Mouse (Mus musculus) MEL (cell line): ENCODE results near the gene Ttc3. TPM values are rescaled to one million over a fixed set of nuclear protein-coding genes. Genes with fewer than 3 reads are reported as not detected.
"Not testable (repeated sequence)": the region's sequence is repeated elsewhere in the genome, so short reads cannot be mapped to it uniquely, and the experiment has no call there.

ENCODE experiments used
- DNase-seq: peaks from one replicate; pipeline ENCODE4 v3.0.0; 2011; ENCODE audit warnings: low read depth, low spot score
- H3K27ac ChIP-seq: 2 replicates; pipeline ENCODE4 v1.5.1; 2012; ENCODE audit warnings: low read depth, mild to moderate bottlenecking, control low read depth, low read length, moderate library complexity; ENCODE audit not compliant: control insufficient read depth
- H3K27me3 ChIP-seq, 2 experiments: fragments of 150-350 bp in 1 of 2; sonication (generic) in 1 of 2; 2 replicates each; pipeline ENCODE4 v1.6.1; 2012; ENCODE audit warnings: low read length in 2 of 2, mild to moderate bottlenecking in 2 of 2, improper control_type of control experiment in 1 of 2, moderate library complexity in 1 of 2; ENCODE audit not compliant: insufficient read depth in 2 of 2, control insufficient read depth in 1 of 2
- H3K36me3 ChIP-seq, 2 experiments: 2 replicates each; pipeline ENCODE4 v1.6.1; 2012 to 2014; ENCODE audit warnings: low read length in 2 of 2, improper control_type of control experiment in 1 of 2, inconsistent platforms in 1 of 2, mild to moderate bottlenecking in 1 of 2; ENCODE audit not compliant: insufficient read depth in 2 of 2, control insufficient read depth in 1 of 2
- H3K4me1 ChIP-seq, 2 experiments: fragments of 150-350 bp in 1 of 2; sonication (generic) in 1 of 2; 2 replicates each; pipeline ENCODE4 v1.6.1; 2012; ENCODE audit warnings: low read length in 2 of 2, improper control_type of control experiment in 1 of 2, mild to moderate bottlenecking in 1 of 2; ENCODE audit not compliant: insufficient read depth in 2 of 2, control insufficient read depth in 1 of 2
- H3K4me3 ChIP-seq, 2 experiments: fragments of 150-350 bp in 1 of 2; sonication (generic) in 1 of 2; 2 replicates each; pipeline ENCODE4 v1.5.1; 2012; ENCODE audit warnings: low read depth in 2 of 2, low read length in 2 of 2, mild to moderate bottlenecking in 2 of 2, moderate library complexity in 2 of 2, control low read depth in 1 of 2, improper control_type of control experiment in 1 of 2; ENCODE audit not compliant: control insufficient read depth in 1 of 2, insufficient read depth in 1 of 2
- H3K79me2 ChIP-seq: 2 replicates; pipeline ENCODE4 v1.6.1; 2012; ENCODE audit warnings: mild to moderate bottlenecking, low read length, moderate library complexity; ENCODE audit not compliant: control insufficient read depth, poor library complexity, insufficient read depth
- H3K9ac ChIP-seq: 2 replicates; pipeline ENCODE4 v1.6.1; 2012; ENCODE audit warnings: low read depth, mild to moderate bottlenecking, control low read depth, low read length, moderate library complexity; ENCODE audit not compliant: control insufficient read depth, poor library complexity, severe bottlenecking
- H3K9me3 ChIP-seq: fragments of 150-350 bp; sonication (generic); replicated peaks from 2 replicates; pipeline ENCODE4 v1.6.1; 2012; ENCODE audit warnings: mild to moderate bottlenecking, low read length, improper control_type of control experiment, moderate library complexity; ENCODE audit not compliant: insufficient read depth
- CTCF ChIP-seq, 3 experiments: IDR thresholded peaks in 2 of 3; conservative IDR thresholded peaks in 1 of 3; 2 replicates each; pipeline ENCODE4 v1.5.1; 2011 to 2012; ENCODE audit warnings: low read length in 3 of 3, low read depth in 2 of 3, mild to moderate bottlenecking in 2 of 3, improper control_type of control experiment in 1 of 3, inconsistent platforms in 1 of 3, mixed read lengths in 1 of 3, moderate library complexity in 1 of 3; ENCODE audit not compliant: control insufficient read depth in 1 of 3, insufficient read depth in 1 of 3, poor library complexity in 1 of 3, severe bottlenecking in 1 of 3
- ETS1 ChIP-seq: IDR thresholded peaks from 2 replicates; pipeline ENCODE4 v1.6.1; 2012; ENCODE audit warnings: low read depth, mild to moderate bottlenecking, inconsistent platforms, low read length, improper control_type of control experiment, moderate library complexity
- HCFC1 ChIP-seq: IDR thresholded peaks from 2 replicates; pipeline ENCODE4 v1.6.1; 2012; ENCODE audit warnings: low read depth, mild to moderate bottlenecking, inconsistent platforms, low read length, improper control_type of control experiment, moderate library complexity
- MAFK ChIP-seq: IDR thresholded peaks from 2 replicates; pipeline ENCODE4 v1.6.1; 2011; ENCODE audit warnings: low read depth, mild to moderate bottlenecking, low read length, improper control_type of control experiment, borderline replicate concordance
- MAZ ChIP-seq: IDR thresholded peaks from 2 replicates; pipeline ENCODE4 v1.6.1; 2012; ENCODE audit warnings: low read depth, mild to moderate bottlenecking, inconsistent platforms, low read length, improper control_type of control experiment
- MXI1 ChIP-seq: IDR thresholded peaks from 2 replicates; pipeline ENCODE4 v1.6.1; 2011; ENCODE audit warnings: mild to moderate bottlenecking, low read depth, low read length, improper control_type of control experiment
- MYC ChIP-seq: IDR thresholded peaks from 2 replicates; pipeline ENCODE4 v1.6.1; 2011; ENCODE audit warnings: low read depth, mild to moderate bottlenecking, low read length, improper control_type of control experiment, moderate library complexity
- NRF1 ChIP-seq: IDR thresholded peaks from 2 replicates; pipeline ENCODE4 v1.6.1; 2014; ENCODE audit warnings: low read depth, mild to moderate bottlenecking, inconsistent platforms, low read length, improper control_type of control experiment, moderate library complexity; ENCODE audit not compliant: poor library complexity, insufficient read depth, severe bottlenecking
- POLR2AphosphoS5 ChIP-seq: IDR thresholded peaks from 2 replicates; pipeline ENCODE4 v1.6.1; 2012; ENCODE audit warnings: low read depth, borderline replicate concordance, mild to moderate bottlenecking, inconsistent platforms, low read length, moderate library complexity, mixed read lengths
- SIN3A ChIP-seq: IDR thresholded peaks from 2 replicates; pipeline ENCODE4 v1.6.1; 2012; ENCODE audit warnings: low read length, improper control_type of control experiment, inconsistent platforms
- SMC3 ChIP-seq: IDR thresholded peaks from 2 replicates; pipeline ENCODE4 v1.6.1; 2011; ENCODE audit warnings: low read depth, low read length, improper control_type of control experiment
- polyA plus RNA-seq, 2 experiments: library from polyadenylated mRNA; stranded (reverse) in 1 of 2; unstranded in 1 of 2; fragments of >175 nt in 1 of 2; fragments of >200 nt in 1 of 2; gene quantifications; 2 replicates each; pipeline versions ENCODE4 v1.2.1 to v1.2.4; 2012; ENCODE audit warnings: low replicate concordance in 2 of 2, low read depth in 1 of 2; ENCODE audit not compliant: insufficient read length in 2 of 2, insufficient read depth in 1 of 2, missing spikeins in 1 of 2
- total RNA-seq: library from RNA; depleted of rRNA; stranded (reverse); fragments of 300-350 nt; gene quantifications from 2 replicates; pipeline ENCODE4 v1.2.3, GENCODE M21; 2012

Ttc3 gene
- total and polyA plus RNA-seq, 3 experiments, result 46.4 to 352 (median 47.5) TPM

DNA sequence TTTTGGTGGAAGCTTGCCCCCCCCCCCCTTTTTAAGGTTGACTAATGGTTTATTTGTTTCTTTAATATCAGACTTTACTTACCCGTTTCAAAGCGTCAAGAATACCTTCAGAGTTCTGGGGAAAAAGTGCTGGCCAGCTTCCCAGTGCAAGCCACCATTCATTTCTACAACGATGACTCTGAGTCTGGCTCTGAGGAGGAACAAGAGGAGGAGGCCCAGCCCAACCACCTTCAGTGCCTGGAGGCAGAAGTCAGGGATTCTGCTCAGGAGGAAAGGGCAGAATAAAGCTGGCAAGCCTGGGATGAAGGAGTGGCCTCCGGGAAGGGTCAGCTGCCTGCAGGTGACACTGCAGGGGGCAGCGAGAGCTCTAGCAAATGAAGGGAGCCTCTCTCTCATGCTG is 34.8 kb upstream of the Ttc3 start:
- Histone ChIP-seq H3K4me3 (no peak overlapping the region), H3K4me1 (peaks cover 8 to 26% of the 10 kb centered on the region in 2 experiments), H3K27me3 (no peaks in the 10 kb centered on the region), H3K9me3 (no peaks in the 10 kb centered on the region), H3K36me3 (peaks cover 0 to 7% of the 10 kb centered on the region in 2 experiments; a peak in 2 of 4 replicates), H3K9ac (no peak overlapping the region), H3K79me2 (no peaks in the 10 kb centered on the region), H3K27ac (no peak overlapping the region)
- DNase-seq, result no peak
- TF ChIP-seq POLR2AphosphoS5, result no peak

DNA sequence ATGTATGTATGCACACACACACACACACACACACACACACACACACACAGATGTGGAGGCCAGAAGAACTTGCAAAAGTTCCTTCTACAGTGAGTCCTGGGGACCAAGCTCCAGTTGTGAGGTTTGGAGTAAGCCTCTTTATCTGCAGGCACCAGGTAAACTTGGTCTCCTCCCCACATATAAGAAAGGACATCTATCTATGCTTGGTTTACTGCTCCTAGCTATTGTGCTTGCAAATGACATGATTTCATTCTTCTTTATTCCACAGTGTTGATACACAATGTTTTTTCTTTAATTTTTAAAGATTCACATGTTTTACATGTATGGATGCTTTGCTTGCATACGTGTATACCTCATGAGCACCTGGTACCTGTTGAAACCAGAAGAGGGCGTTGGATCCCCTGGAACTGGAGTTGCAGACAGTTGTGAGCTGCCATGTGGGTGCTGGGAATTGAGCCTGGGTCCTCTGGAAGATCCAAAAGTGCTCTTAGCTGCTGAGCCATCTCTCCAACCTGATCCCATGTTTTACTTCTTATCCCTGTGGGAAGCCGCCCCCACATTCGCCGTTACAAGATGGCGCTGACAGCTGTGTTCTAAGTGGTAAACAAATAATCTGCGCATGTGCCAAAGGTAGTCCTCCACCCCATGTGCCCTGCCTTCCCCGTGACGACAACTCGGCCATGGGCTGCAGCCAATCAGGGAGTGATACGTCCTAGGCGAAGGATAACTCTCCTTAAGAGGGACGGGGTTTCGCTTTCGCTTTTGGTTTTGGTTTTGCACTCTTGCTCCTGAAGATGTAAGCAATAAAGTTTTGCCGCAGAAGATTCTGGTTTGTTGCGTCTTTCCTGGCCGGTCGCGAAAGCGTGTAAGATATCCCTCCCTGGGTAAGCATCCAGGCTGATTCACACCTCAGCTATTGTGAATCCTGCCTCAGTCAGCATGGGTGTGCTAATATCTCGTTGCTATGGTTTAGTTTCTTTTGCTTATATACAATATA is 31.0 kb upstream of the Ttc3 start:
- H3K9me3 ChIP-seq, H3K79me2 ChIP-seq, H3K36me3 ChIP-seq, H3K27me3 ChIP-seq: not testable (repeated sequence)
- Histone ChIP-seq H3K4me1 (peaks cover 0 to 18% of the 10 kb centered on the region in 2 experiments; a peak in 2 of 4 replicates), H3K4me3 (peak overlapping the region; percentile 70 to 76), H3K9ac (peak overlapping the region; percentile 57), H3K27ac (peak overlapping the region; percentile 55; the same call in 1 of the 2 replicates)
- TF ChIP-seq CTCF (IDR thresholded peaks at IDR 0.05 in 2 of 3, conservative IDR thresholded peaks at IDR 0.05 in 1 of 3; ENCODE audit: control insufficient read depth in 1 of 3, insufficient read depth in 1 of 3, low read depth in 2 of 3, low read length in 3 of 3, poor library complexity in 1 of 3, severe bottlenecking in 1 of 3) (peak in 2 of 3 experiments; percentile 22 to 33; a peak in 4 of 6 replicates), NRF1 (peak; percentile 31; the same call in 1 of the 2 replicates), SMC3 (peak; percentile 31), MYC (0 out of 2 replicates have a peak, but pooled peaks have one; percentile 24), ETS1 (peak; percentile 86), SIN3A (peak; percentile 77), MXI1 (peak; percentile 66), HCFC1 (peak; percentile 66)
- DNase-seq, result peak; percentile 84

DNA sequence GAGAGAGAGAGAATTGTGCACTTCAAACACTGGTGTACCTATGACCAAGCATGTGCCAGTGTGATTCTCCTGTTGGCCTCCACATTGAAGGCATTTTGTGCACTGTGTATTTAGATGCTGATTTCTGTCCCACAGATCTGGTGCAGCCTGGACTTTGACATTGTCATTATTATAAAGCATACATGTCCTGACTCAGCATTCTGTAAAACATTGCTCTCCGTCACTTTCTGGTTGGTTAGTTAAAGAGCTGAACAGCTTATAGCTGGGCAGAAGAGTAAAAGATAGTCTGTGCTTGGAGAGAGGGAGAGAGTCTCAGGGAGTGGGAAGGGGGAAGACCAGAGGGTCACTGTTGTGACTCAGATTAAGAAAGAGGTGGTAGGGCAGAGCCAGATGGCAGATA is 24.7 kb upstream of the Ttc3 start:
- Histone ChIP-seq H3K9ac (no peak overlapping the region), H3K27ac (no peak overlapping the region)
- DNase-seq, result no peak
- TF ChIP-seq MAZ (no peak), SMC3 (no peak), MAFK (peak; percentile 14; the same call in 1 of the 2 replicates)
- TF ChIP-seq, all 39 proteins: peak for 1
- H3K4me3 ChIP-seq, result no peak overlapping the region
- no peaks in the 10 kb centered on the region for H3K36me3 ChIP-seq
- no peaks in the 10 kb centered on the region for H3K79me2 ChIP-seq
- H3K27me3 ChIP-seq, result peaks cover 0 to 5% of the 10 kb centered on the region in 2 experiments; a peak in 2 of 4 replicates
- no peaks in the 10 kb centered on the region for H3K4me1 ChIP-seq
- H3K9me3 ChIP-seq, result no peaks in the 10 kb centered on the region
